Comparison of ENCODE assay signal across 7 mouse cellular contexts in genomic region chr14:120910320-120910719, GRCm38 (mm10). TPM values are rescaled to one million over a fixed set of nuclear protein-coding genes. Genes with fewer than 3 reads are reported as not detected.
DNase-seq lines count a peak whose midpoint lies in the region; ATAC-seq and TF ChIP-seq lines count a peak whose summit lies in the region.

No protein-coding gene starts in this region.

- H3K27me3 ChIP-seq in MEL (ENCODE audit: control insufficient read depth in 1 of 2, insufficient read depth in 2 of 2, low read length in 2 of 2) (no peaks in the 10 kb centered on the region), myocyte (ENCODE audit: control insufficient read depth, insufficient read depth, insufficient read length) (no peaks in the 10 kb centered on the region)
- H3K27me3 ChIP-seq in limb, embryonic 14.5 days (ENCODE audit: control insufficient read depth, insufficient read depth, low read length): no peaks in the 10 kb centered on the region

- no peak for TF ChIP-seq EP300 in MEL (IDR thresholded peaks at IDR 0.05; ENCODE audit: low read depth in 1 of 2, low read length in 2 of 2)

- no peak for TF ChIP-seq POLR2A in lung, adult 2 months (IDR thresholded peaks at IDR 0.05; ENCODE audit: borderline replicate concordance, extremely low read depth, low read depth, low read length)
- TF ChIP-seq POLR2A in MEL (IDR thresholded peaks at IDR 0.05; ENCODE audit: control insufficient read depth in 1 of 2, insufficient read depth in 1 of 2, low read depth in 1 of 2, low read length in 2 of 2, poor library complexity in 1 of 2): peak in 1 of 2 experiments; percentile 60; a peak in 1 of 4 replicates
- no peak for TF ChIP-seq POLR2A in limb, embryonic 14.5 days (IDR thresholded peaks at IDR 0.05; ENCODE audit: borderline replicate concordance, extremely low read depth, insufficient read depth, insufficient read length)
- no peak for TF ChIP-seq POLR2A in myocyte (IDR thresholded peaks at IDR 0.05; ENCODE audit: insufficient read length, low read depth)

- WGBS in lung, adult 2 months: 2% methylated on average over 18 of the region's 18 CpGs
- WGBS in limb, embryonic 14.5 days: under 1% methylated on average over 18 of the region's 18 CpGs

- H3K4me1 ChIP-seq in lung, adult 2 months (ENCODE audit: control insufficient read depth, insufficient read depth, low read length): peaks cover 2% of the 10 kb centered on the region; the same call in 1 of the 2 replicates
- 0 out of 4 replicates have a peak, but pooled peaks cover 0 to 2% of the 10 kb centered on the region in 2 experiments for H3K4me1 ChIP-seq in MEL (ENCODE audit: control insufficient read depth in 1 of 2, insufficient read depth in 2 of 2, low read length in 2 of 2)
- no peaks in the 10 kb centered on the region; the same call in 1 of the 2 replicates for H3K4me1 ChIP-seq in brown adipose tissue, adult 24 weeks (ENCODE audit: control insufficient read depth, insufficient read depth, insufficient read length, low read length)
- H3K4me1 ChIP-seq in limb, embryonic 14.5 days (ENCODE audit: control insufficient read depth, insufficient read depth, low read length): peaks cover 10% of the 10 kb centered on the region; the same call in 1 of the 2 replicates

- H3K9me3 ChIP-seq in MEL (replicated peaks; ENCODE audit: insufficient read depth, low read length): no peaks in the 10 kb centered on the region
- H3K9me3 ChIP-seq in limb, embryonic 14.5 days (ENCODE audit: control insufficient read depth, low read length): no peaks in the 10 kb centered on the region

- H3K4me3 ChIP-seq in lung, adult 2 months (replicated peaks; ENCODE audit: extremely low read depth, low read depth, low read length): peak overlapping the region; percentile 52
- H3K4me3 ChIP-seq in MEL (ENCODE audit: control insufficient read depth in 1 of 2, insufficient read depth in 1 of 2, low read depth in 2 of 2, low read length in 2 of 2) (peak overlapping the region; percentile 55 to 60), myocyte (peak overlapping the region; percentile 69)
- peak overlapping the region; percentile 49 for H3K4me3 ChIP-seq in brown adipose tissue, adult 24 weeks (ENCODE audit: insufficient read depth, low read depth, low read length)
- H3K4me3 ChIP-seq in limb, embryonic 14.5 days (replicated peaks; ENCODE audit: low read length): peak overlapping the region; percentile 73

- TF ChIP-seq RAD21 in MEL (IDR thresholded peaks at IDR 0.05; ENCODE audit: low read depth, low read length): no peak

- H3K36me3 ChIP-seq in MEL (ENCODE audit: control insufficient read depth in 1 of 2, insufficient read depth in 2 of 2, low read length in 2 of 2): peaks cover 0 to 15% of the 10 kb centered on the region in 2 experiments; a peak in 2 of 4 replicates
- no peaks in the 10 kb centered on the region for H3K36me3 ChIP-seq in limb, embryonic 14.5 days (ENCODE audit: control insufficient read depth, insufficient read depth, low read length)
- H3K36me3 ChIP-seq in myocyte (ENCODE audit: control insufficient read depth, insufficient read depth): no peaks in the 10 kb centered on the region

- H3K9ac ChIP-seq in MEL (ENCODE audit: control insufficient read depth, low read depth, low read length, poor library complexity, severe bottlenecking): peak overlapping the region; percentile 72
- H3K9ac ChIP-seq in limb, embryonic 14.5 days (ENCODE audit: low read depth, low read length, severe bottlenecking): peak overlapping the region; percentile 76

- no peak; the same call in 1 of the 2 replicates for ATAC-seq in limb, embryonic 14.5 days (ENCODE audit: low FRiP score, low read depth)

- H3K4me2 ChIP-seq in limb, embryonic 14.5 days (replicated peaks; ENCODE audit: low read depth, low read length, severe bottlenecking): peak overlapping the region; percentile 92
- peak overlapping the region; percentile 93 for H3K4me2 ChIP-seq in myocyte (ENCODE audit: low read depth)

- peak overlapping the region; percentile 99 for H3ac ChIP-seq in myocyte (ENCODE audit: control insufficient read depth, insufficient read length)

- DNase-seq in lung, adult 2 months: no peak
- DNase-seq in lung, adult 18-20 months: no peak
- DNase-seq in MEL (ENCODE audit: low read depth, low spot score): no peak
- DNase-seq in gastrocnemius, postnatal 4 days (ENCODE audit: low spot score in 2 of 2): peak; percentile 32 to 36
- DNase-seq in limb, embryonic 14.5 days (ENCODE audit: low spot score): no peak

- H3K27ac ChIP-seq in MEL (ENCODE audit: control insufficient read depth, low read depth, low read length): peak overlapping the region; percentile 15
- no peak overlapping the region for H3K27ac ChIP-seq in brown adipose tissue, adult 24 weeks (replicated peaks; ENCODE audit: low read depth, low read length)
- peak overlapping the region; percentile 74 for H3K27ac ChIP-seq in limb, embryonic 14.5 days (replicated peaks; ENCODE audit: low read depth, low read length)

- no peak for TF ChIP-seq CTCF in lung, adult 2 months (IDR thresholded peaks at IDR 0.05; ENCODE audit: insufficient read depth, low read length)
- TF ChIP-seq CTCF in MEL (IDR thresholded peaks at IDR 0.05 in 2 of 3, conservative IDR thresholded peaks at IDR 0.05 in 1 of 3; ENCODE audit: control insufficient read depth in 1 of 3, insufficient read depth in 1 of 3, low read depth in 2 of 3, low read length in 3 of 3, poor library complexity in 1 of 3, severe bottlenecking in 1 of 3): no peak

- H3K79me2 ChIP-seq in MEL (ENCODE audit: control insufficient read depth, insufficient read depth, low read length, poor library complexity) (peaks cover 42% of the 10 kb centered on the region), myocyte (ENCODE audit: control insufficient read depth, insufficient read depth) (peaks cover 38% of the 10 kb centered on the region)

TF ChIP-seq in MEL, 35 proteins besides CTCF, POLR2A, EP300 and RAD21:
- TF ChIP-seq POLR2AphosphoS5 (IDR thresholded peaks at IDR 0.05; ENCODE audit: borderline replicate concordance, low read depth, low read length) (0 out of 2 replicates have a peak, but pooled peaks have one; percentile 59), RCOR1 (IDR thresholded peaks at IDR 0.05; ENCODE audit: low read depth, low read length) (no peak), NELFE (IDR thresholded peaks at IDR 0.05; ENCODE audit: low read depth, low read length) (no peak), HCFC1 (IDR thresholded peaks at IDR 0.05; ENCODE audit: low read depth, low read length) (no peak), TBP (IDR thresholded peaks at IDR 0.05; ENCODE audit: low read depth, low read length) (0 out of 2 replicates have a peak, but pooled peaks have one; percentile 18), ETS1 (IDR thresholded peaks at IDR 0.05; ENCODE audit: low read depth, low read length) (no peak), JUND (IDR thresholded peaks at IDR 0.05; ENCODE audit: low read depth, low read length) (no peak), ELF1 (IDR thresholded peaks at IDR 0.05; ENCODE audit: low read depth, low read length) (0 out of 2 replicates have a peak, but pooled peaks have one; percentile 23)

TF ChIP-seq in myocyte, 11 proteins besides CTCF, POLR2A, EP300 and RAD21:
- TF ChIP-seq MAX (IDR thresholded peaks at IDR 0.05; ENCODE audit: low read depth) (no peak), MYOG (IDR thresholded peaks at IDR 0.05; ENCODE audit: control insufficient read depth in 1 of 3, insufficient read depth in 1 of 3, insufficient read length in 2 of 3, low read depth in 2 of 3) (no peak), CEBPB (IDR thresholded peaks at IDR 0.05; ENCODE audit: insufficient read depth, poor library complexity, severe bottlenecking) (no peak), USF1 (IDR thresholded peaks at IDR 0.05; ENCODE audit: low read depth) (no peak), MYOD1 (IDR thresholded peaks at IDR 0.05; ENCODE audit: control insufficient read depth in 1 of 3, insufficient read length in 2 of 3, low read depth in 2 of 3) (no peak), TCF12 (IDR thresholded peaks at IDR 0.05; ENCODE audit: insufficient read depth, poor library complexity, severe bottlenecking) (no peak), SRF (IDR thresholded peaks at IDR 0.05; ENCODE audit: control insufficient read depth, insufficient read length, low read depth) (no peak), E2F4 (IDR thresholded peaks at IDR 0.05; ENCODE audit: insufficient read depth) (no peak), POLR2AphosphoS2 (IDR thresholded peaks at IDR 0.05; ENCODE audit: insufficient read length, low read depth) (no peak), TCF3 (IDR thresholded peaks at IDR 0.05; ENCODE audit: insufficient read length, low read depth) (no peak), REST (IDR thresholded peaks at IDR 0.05; ENCODE audit: insufficient read depth, insufficient read length) (no peak)

RNA-seq across cellular contexts. Expression of gene Ipo5, which starts 0.7 kb away (rescaled TPM):
- 10.3 and 17.8 TPM in 2 replicates for polyA plus RNA-seq in lung, adult 2 months (2012; rRNA removed)
- 157 and 171 TPM in 2 replicates for total RNA-seq in MEL (2012; rRNA removed)
- 100 to 1,000 TPM in 1 of 2 experiments, 10 to 100 TPM in 1; 32.1 to 193 TPM for polyA plus RNA-seq in MEL (2012; ENCODE audit: insufficient read depth in 1 of 2, insufficient read length in 2 of 2, low read depth in 1 of 2, low replicate concordance in 2 of 2, missing spikeins in 1 of 2)
- 26.8 and 27.1 TPM in 2 replicates for polyA plus RNA-seq in brown adipose tissue, adult 24 weeks (2012; ENCODE audit: insufficient read depth, insufficient read length, missing spikeins)
- total RNA-seq in gastrocnemius, postnatal 4 days (2021): 100 to 1,000 TPM; 111 to 112 TPM
- polyA plus RNA-seq in limb, embryonic 14.5 days (2012; rRNA removed): 69.1 and 85.0 TPM in 2 replicates
- 95.2 and 99.2 TPM in 2 replicates for polyA plus RNA-seq in limb, embryonic 14.5 days (2014; fragmentation: Nextera tagmentation; extraction: Ambion mirVana)
- polyA plus RNA-seq in myocyte (2012; fragmentation: generic; extraction: Trizol): 75.7 TPM

Comparison
In these comparisons a context has a peak if more than half of its experiments do, and no peak if none do; other contexts are left out.
1. DNase-seq: peak in gastrocnemius, postnatal 4 days (2 of 2); none in lung, adult 2 months (single experiment), lung, adult 18-20 months (0 of 2), MEL (single experiment) and limb, embryonic 14.5 days (single experiment).
2. Peak in every context shown above with its lines, with median percentiles within 50 percentile points of each other: H3K4me3 ChIP-seq.